Mouse (Mus musculus) gonadal fat pad, adult 2 months (tissue): ENCODE results near the gene Sytl2. TPM values are rescaled to one million over a fixed set of nuclear protein-coding genes. Genes with fewer than 3 reads are reported as not detected.

Experiments used
- DNase-seq: peaks from one replicate; pipeline ENCODE4 v3.0.0-alpha.2; 2012; ENCODE audit warnings: low read depth
- polyA plus RNA-seq: library from polyadenylated mRNA; depleted of rRNA; stranded (reverse); fragments of >200 nt; gene quantifications from 2 replicates; pipeline ENCODE4 v1.2.3, GENCODE M21; 2012

Sytl2 gene
- polyA plus RNA-seq, 1 experiment: 4.8 TPM

GRCm38 (mm10) chr7:90370071-90370851 is 68.2 kb downstream of the Sytl2 start:
- no peak for DNase-seq

GRCm38 (mm10) chr7:90372804-90373203 is 70.8 kb downstream of the Sytl2 start:
- DNase-seq: no peak

GRCm38 (mm10) chr7:90384411-90384810 is 82.4 kb downstream of the Sytl2 start:
- no peak for DNase-seq

GRCm38 (mm10) chr7:90386885-90387459 is 84.9 kb downstream of the Sytl2 start:
- DNase-seq: no peak

- no peak for DNase-seq
These were observed 87.7 kb downstream of the Sytl2 start for GRCm38 (mm10) chr7:90389765-90390164.

GRCm38 (mm10) chr7:90395073-90395472 is 93.0 kb downstream of the Sytl2 start:
- no peak for DNase-seq

- no peak for DNase-seq
These were observed 93.9 kb downstream of the Sytl2 start for GRCm38 (mm10) chr7:90395928-90396327.

- DNase-seq: no peak
These were observed 107.9 kb downstream of the Sytl2 start for GRCm38 (mm10) chr7:90409934-90410333.

GRCm38 (mm10) chr7:90426020-90427001 is 124.3 kb downstream of the Sytl2 start, which contains the start of gene Ccdc89:
Gene Ccdc89 (plus strand): TSS chr7:90426577.
- DNase-seq: no peak

GRCm38 (mm10) chr7:90427006-90427405 is 125.0 kb downstream of the Sytl2 start:
- no peak for DNase-seq

- DNase-seq: no peak
These were observed 130.2 kb downstream of the Sytl2 start for GRCm38 (mm10) chr7:90432221-90432620.

GRCm38 (mm10) chr7:90440044-90440443 is 138.0 kb downstream of the Sytl2 start:
- DNase-seq: no peak

- no peak for DNase-seq
These were observed 140.0 kb downstream of the Sytl2 start for GRCm38 (mm10) chr7:90442070-90442469.

GRCm38 (mm10) chr7:90442518-90443080 is 140.5 kb downstream of the Sytl2 start, which contains the start of gene Crebzf:
Gene Crebzf (plus strand): TSS chr7:90442729.
- DNase-seq: peak; percentile 79

GRCm38 (mm10) chr7:90443101-90444091 is 141.3 kb downstream of the Sytl2 start:
- no peak for DNase-seq

GRCm38 (mm10) chr7:90444206-90444605 is 142.2 kb downstream of the Sytl2 start:
- DNase-seq: no peak

- DNase-seq: no peak
These were observed 154.2 kb downstream of the Sytl2 start for GRCm38 (mm10) chr7:90456149-90456844.

- DNase-seq: no peak
These were observed 154.9 kb downstream of the Sytl2 start, which contains the start of gene Tmem126a for GRCm38 (mm10) chr7:90456845-90457468. Gene Tmem126a (minus strand): TSS chr7:90457229.

- no peak for DNase-seq
These were observed 155.5 kb downstream of the Sytl2 start for GRCm38 (mm10) chr7:90457517-90457916.
